Mouse (Mus musculus) G1E (cell line): ENCODE measurements at regions not wholly inside any gene's neighbourhood (a gene's known extent, or its start where the extent isn't known, plus 50 kb on each side); places are given as distances from the start of the nearest gene placed in this dataset.

Experiments used
- ATAC-seq: 2 replicates; pipeline ENCODE4 v1.8.0; 2016; ENCODE audit warnings: mild to moderate bottlenecking; ENCODE audit not compliant: insufficient number of reproducible peaks, poor library complexity, low FRiP score, severe bottlenecking; ENCODE audit errors: extremely low read depth
- DNase-seq: peaks from one replicate; pipeline ENCODE4 v3.0.0; 2012; ENCODE audit warnings: low spot score
- H3K27me3 ChIP-seq: 2 replicates; pipeline ENCODE4 v1.6.1; 2012; ENCODE audit warnings: mild to moderate bottlenecking, low read length, inconsistent platforms; ENCODE audit not compliant: insufficient read depth
- H3K36me3 ChIP-seq: replicated peaks from 2 replicates; pipeline ENCODE3; 2012; ENCODE audit warnings: mild to moderate bottlenecking, inconsistent platforms
- H3K4me1 ChIP-seq: 2 replicates; pipeline ENCODE4 v1.6.1; 2012; ENCODE audit warnings: low read depth, low read length, inconsistent platforms, mixed read lengths; ENCODE audit not compliant: insufficient read depth
- H3K4me3 ChIP-seq: 2 replicates; pipeline ENCODE4 v1.5.1; 2012; ENCODE audit warnings: low read depth, mild to moderate bottlenecking, inconsistent platforms, low read length, moderate library complexity, mixed read lengths
- H3K9me3 ChIP-seq: replicated peaks from 2 replicates; pipeline ENCODE4 v1.6.1; 2012; ENCODE audit warnings: inconsistent platforms
- CTCF ChIP-seq: IDR thresholded peaks from 2 replicates; pipeline ENCODE4 v1.5.1; 2012; ENCODE audit warnings: low read depth, low read length, inconsistent platforms, mixed read lengths
- GATA1 ChIP-seq: IDR thresholded peaks from 2 replicates; pipeline ENCODE4 v1.6.1; 2012; ENCODE audit warnings: borderline replicate concordance, low read length, inconsistent platforms, mixed read lengths
- GATA2 ChIP-seq: IDR thresholded peaks from 2 replicates; pipeline ENCODE4 v1.6.1; 2012; ENCODE audit warnings: low read depth, low read length, inconsistent platforms, borderline replicate concordance
- POLR2AphosphoS5 ChIP-seq: IDR thresholded peaks from 2 replicates; pipeline ENCODE4 v1.6.1; 2012; ENCODE audit warnings: low read depth, low read length, inconsistent platforms; ENCODE audit not compliant: insufficient replicate concordance
- TAL1 ChIP-seq: conservative IDR thresholded peaks from 2 replicates; pipeline ENCODE4 v1.6.1; 2012; ENCODE audit warnings: low read depth, low read length, inconsistent platforms, mixed read lengths

- DNase-seq (no peak), ATAC-seq (no peak)
- H3K9me3 ChIP-seq = no peaks in the 10 kb centered on the region
- peaks cover 4% of the 10 kb centered on the region; the same call in 1 of the 2 replicates for H3K4me1 ChIP-seq
- H3K36me3 ChIP-seq = no peaks in the 10 kb centered on the region
- H3K4me3 ChIP-seq = no peak overlapping the region
- no peak for TF ChIP-seq TAL1
- no peak for TF ChIP-seq GATA2
- TF ChIP-seq POLR2AphosphoS5 = no peak
- no peak for TF ChIP-seq GATA1
- no peak for TF ChIP-seq CTCF
- peaks cover 24% of the 10 kb centered on the region for H3K27me3 ChIP-seq
These were observed 239.1 kb upstream of the Nfe2l3 start for GRCm38 (mm10) chr6:51193356-51193755.

GRCm38 (mm10) chr6:51196391-51196790, 236.1 kb upstream of the Nfe2l3 start:
- H3K36me3 ChIP-seq = no peaks in the 10 kb centered on the region
- H3K9me3 ChIP-seq = no peaks in the 10 kb centered on the region
- TF ChIP-seq TAL1 (no peak), GATA1 (no peak), GATA2 (no peak), POLR2AphosphoS5 (no peak), CTCF (no peak)
- peaks cover 13% of the 10 kb centered on the region; the same call in 1 of the 2 replicates for H3K27me3 ChIP-seq
- DNase-seq (no peak), ATAC-seq (no peak)
- peaks cover 4% of the 10 kb centered on the region; the same call in 1 of the 2 replicates for H3K4me1 ChIP-seq
- H3K4me3 ChIP-seq = no peak overlapping the region

GRCm38 (mm10) chr6:51197000-51197774, 235.3 kb upstream of the Nfe2l3 start:
- H3K27me3 ChIP-seq = peaks cover 9% of the 10 kb centered on the region; the same call in 1 of the 2 replicates
- ATAC-seq = no peak
- DNase-seq = no peak

GRCm38 (mm10) chr6:51200207-51200606, 232.3 kb upstream of the Nfe2l3 start:
- ATAC-seq (no peak), DNase-seq (no peak)
- no peak overlapping the region for H3K4me3 ChIP-seq
- H3K9me3 ChIP-seq = no peaks in the 10 kb centered on the region
- TF ChIP-seq POLR2AphosphoS5 (no peak), GATA1 (no peak), TAL1 (no peak), GATA2 (no peak), CTCF (no peak)
- peaks cover 2% of the 10 kb centered on the region; the same call in 1 of the 2 replicates for H3K27me3 ChIP-seq
- H3K36me3 ChIP-seq = no peaks in the 10 kb centered on the region
- H3K4me1 ChIP-seq = no peaks in the 10 kb centered on the region

More at GRCm38 (mm10) chr6:51197000-51197774, 235.3 kb upstream of the Nfe2l3 start:
- Histone ChIP-seq H3K4me1 (peaks cover 4% of the 10 kb centered on the region; the same call in 1 of the 2 replicates), H3K36me3 (no peaks in the 10 kb centered on the region), H3K4me3 (no peak overlapping the region), H3K9me3 (no peaks in the 10 kb centered on the region)
- no peak for TF ChIP-seq GATA1
- TF ChIP-seq CTCF = no peak
- TF ChIP-seq POLR2AphosphoS5 = no peak
- TF ChIP-seq TAL1 = no peak

GRCm38 (mm10) chr6:51200837-51201236, 231.6 kb upstream of the Nfe2l3 start:
- H3K9me3 ChIP-seq = no peaks in the 10 kb centered on the region
- ATAC-seq = no peak
- H3K36me3 ChIP-seq = no peaks in the 10 kb centered on the region
- TF ChIP-seq CTCF (no peak), TAL1 (no peak), POLR2AphosphoS5 (no peak), GATA2 (no peak), GATA1 (no peak)
- no peak for DNase-seq
- H3K4me1 ChIP-seq = no peaks in the 10 kb centered on the region
- peaks cover 7% of the 10 kb centered on the region for H3K27me3 ChIP-seq
- no peak overlapping the region for H3K4me3 ChIP-seq

- no peak for TF ChIP-seq POLR2AphosphoS5
- no peak for TF ChIP-seq TAL1
- TF ChIP-seq GATA1 = no peak
- no peak for TF ChIP-seq GATA2
- no peak for TF ChIP-seq CTCF
- H3K27me3 ChIP-seq = peaks cover 7% of the 10 kb centered on the region
- H3K4me3 ChIP-seq = no peak overlapping the region
- ATAC-seq (no peak), DNase-seq (no peak)
- H3K4me1 ChIP-seq = no peaks in the 10 kb centered on the region; the same call in 1 of the 2 replicates
- no peaks in the 10 kb centered on the region for H3K9me3 ChIP-seq
- H3K36me3 ChIP-seq = no peaks in the 10 kb centered on the region
These were observed 228.2 kb upstream of the Nfe2l3 start for GRCm38 (mm10) chr6:51204306-51204705.
